Mouse (Mus musculus) left cerebral cortex, postnatal 36 days (tissue): ENCODE data around the gene Dera. TPM values are rescaled to one million over a fixed set of nuclear protein-coding genes. Genes with fewer than 3 reads are reported as not detected.
"Not testable (repeated sequence)": the region's sequence is repeated elsewhere in the genome, so short reads cannot be mapped to it uniquely, and the experiment has no call there.

ENCODE experiments used
- DNase-seq, 2 experiments: peaks; one replicate each; pipeline ENCODE4 v3.0.0; 2021 to 2022; ENCODE audit warnings: low spot score in 2 of 2, mixed read lengths in 1 of 2
- intact Hi-C: fragments of 180-260 bp; cut with DNase I; formaldehyde crosslinking; loops from one replicate; pipeline ENCODE4 v1.15.1; 2025
- total RNA-seq, 2 experiments: library from RNA; stranded (reverse); gene quantifications; 2 replicates each; pipeline ENCODE4 v1.2.3; 2021

Dera gene
- 1 to 10 TPM; 3.6 to 4.4 TPM for total RNA-seq

DNA sequence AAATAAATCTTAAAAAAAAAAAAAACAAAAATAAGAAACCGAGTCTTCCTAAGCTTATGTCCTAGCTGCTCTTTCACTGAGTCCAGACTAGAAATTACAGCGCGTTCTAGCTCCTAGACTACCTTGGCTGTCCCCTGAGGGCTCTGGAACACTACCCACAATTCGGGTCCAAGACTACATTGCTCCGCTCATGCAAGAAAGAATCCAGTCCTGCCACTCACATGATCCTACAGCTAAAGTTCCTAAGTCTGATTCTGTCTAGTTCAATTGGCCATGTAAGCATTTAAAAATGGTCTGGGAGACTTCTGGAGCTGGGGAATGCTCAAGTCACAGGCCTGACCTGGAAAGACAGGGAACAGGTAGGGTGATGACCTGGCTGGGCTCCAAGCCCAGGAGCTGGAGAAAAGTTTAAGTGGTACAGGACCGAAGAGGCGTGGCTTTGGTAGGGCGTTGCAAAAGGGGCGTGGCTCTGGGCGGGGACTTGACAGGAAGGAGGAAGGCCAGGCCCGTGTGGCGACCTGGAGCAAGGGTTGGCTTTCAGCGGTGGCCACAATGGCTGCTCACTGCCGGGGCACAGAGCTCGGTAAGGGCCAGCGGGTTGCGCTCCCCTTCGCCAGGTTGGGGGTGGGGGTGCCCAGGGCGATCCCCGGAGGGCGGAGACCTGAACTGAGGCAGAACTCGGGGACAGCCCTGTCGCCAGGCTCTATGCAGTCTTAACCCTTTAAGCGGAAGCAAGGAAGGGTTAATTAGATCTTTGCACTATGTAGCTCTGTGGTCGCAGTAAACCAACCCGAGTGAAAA lies at the start of gene Dera:
Dera (plus strand) TSS at position 491 of the 801 bp plus-strand sequence.
- peak; percentile 29 to 46 for DNase-seq

DNA sequence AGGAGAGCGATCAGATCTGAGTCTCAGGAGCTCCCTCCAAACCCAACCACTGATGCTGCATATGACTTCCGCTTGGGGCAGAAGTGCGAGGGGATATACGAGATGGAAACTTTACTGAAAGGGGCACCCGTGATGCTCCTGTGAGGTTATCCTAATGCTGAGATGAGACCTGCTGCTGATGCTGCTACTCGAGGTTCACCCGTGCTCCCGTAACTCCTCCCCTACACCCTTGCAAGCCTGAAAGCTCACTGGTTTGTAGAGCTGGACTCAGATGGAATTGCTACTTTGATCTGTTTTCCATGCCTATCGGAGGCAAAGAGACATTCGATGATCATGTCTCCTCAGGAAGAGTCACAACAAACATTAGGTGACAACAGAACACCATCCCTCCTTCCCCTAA lies 48.1 kb upstream of the Dera start:
- intact Hi-C loops: no loop called here
- no peak for DNase-seq

More for the DNA sequence above, at the start of gene Dera:
- intact Hi-C loops: no loop called here

- DNase-seq, intact Hi-C loops: not testable (repeated sequence)
Measured at GRCm38 (mm10) chr6:137708726-137709405, 45.5 kb upstream of the Dera start.

- intact Hi-C loops: loop anchor here (5.0 kb wide), 1 partner anchor 48 kb away; no protein-coding TSS in a partner anchor
- no peak for DNase-seq
Measured at GRCm38 (mm10) chr6:137710179-137711037, 43.9 kb upstream of the Dera start.

DNA sequence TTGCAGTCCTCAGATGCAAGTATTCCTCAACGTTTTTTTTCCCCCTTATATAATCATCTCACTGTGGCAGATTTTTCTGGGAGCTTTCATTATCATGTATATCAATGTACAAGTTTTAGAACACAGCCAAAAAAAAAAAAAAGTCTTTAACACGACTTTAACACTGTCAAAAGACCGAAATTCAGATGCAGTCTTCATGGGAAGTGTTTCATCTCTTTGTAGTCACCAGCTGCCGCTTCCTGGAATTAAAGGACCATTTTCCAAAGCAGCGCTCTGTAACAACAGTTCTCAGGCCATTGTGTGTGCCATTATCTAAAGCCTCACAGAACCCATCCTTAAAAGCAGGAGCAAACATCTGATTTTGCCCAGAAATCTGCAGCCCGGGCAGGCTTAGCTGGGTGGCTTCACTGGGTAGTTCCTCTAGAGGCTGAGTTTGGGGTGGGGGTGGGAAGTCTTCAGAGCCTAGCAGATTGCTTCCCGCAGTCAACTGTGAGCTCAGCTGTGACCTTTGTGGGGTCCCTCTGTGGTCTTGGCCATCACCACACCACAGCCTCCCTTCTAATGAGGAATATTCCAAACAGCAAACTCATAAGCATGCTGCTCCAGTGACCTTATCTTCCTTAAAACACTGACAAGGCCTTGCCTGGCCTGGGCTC lies 41.6 kb upstream of the Dera start:
- intact Hi-C loops: loop anchor here (5.0 kb wide), 1 partner anchor 50 kb away; no protein-coding TSS in a partner anchor
- DNase-seq: no peak

- no peak for DNase-seq
- intact Hi-C loops: loop anchor here (5.0 kb wide), 1 partner anchor 51 kb away; no protein-coding TSS in a partner anchor
Measured at GRCm38 (mm10) chr6:137713310-137713664, 41.1 kb upstream of the Dera start.

GRCm38 (mm10) chr6:137716802-137717201 lies 37.5 kb upstream of the Dera start:
- no peak for DNase-seq
- intact Hi-C loops: no loop called here

DNA sequence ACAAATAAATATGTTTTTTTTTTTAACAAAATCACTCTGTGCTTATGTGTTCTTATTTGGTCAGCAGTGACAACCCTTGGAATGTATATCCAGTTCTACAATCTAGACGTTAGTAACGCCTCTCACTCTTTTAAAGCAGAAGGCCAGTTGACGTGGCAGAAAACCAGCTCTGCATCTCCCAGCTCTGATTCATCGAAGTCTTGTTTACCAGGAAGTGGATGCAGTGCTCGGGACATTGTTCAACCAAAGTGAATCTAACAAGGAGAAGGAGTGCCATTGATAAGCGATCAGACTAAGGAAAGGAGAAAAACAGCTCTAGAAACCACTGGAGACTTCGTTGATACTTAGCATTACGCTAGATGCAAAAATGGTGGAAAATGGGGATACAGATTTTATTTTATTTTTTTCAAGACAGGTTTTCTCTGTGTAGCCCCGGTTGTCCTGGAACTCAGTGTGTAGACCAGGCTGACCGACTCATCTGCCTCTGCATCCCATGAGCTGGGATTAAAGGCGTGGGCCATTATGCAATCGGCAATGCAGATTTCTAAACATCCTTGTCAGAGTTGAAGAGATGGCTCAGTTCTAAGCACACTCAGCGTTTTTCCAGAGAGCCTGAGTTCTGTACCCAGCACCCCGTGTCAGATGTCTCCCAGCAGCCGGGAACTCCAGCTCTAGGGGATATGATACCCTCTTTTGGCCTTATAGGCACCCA lies 32.0 kb upstream of the Dera start:
- intact Hi-C loops: loop anchor here (5.0 kb wide), 2 partner anchors 75 to 515 kb away; no protein-coding TSS in a partner anchor
- DNase-seq: no peak

GRCm38 (mm10) chr6:137723898-137724297 lies 30.4 kb upstream of the Dera start:
- intact Hi-C loops: loop anchor here (1.0 to 5.0 kb wide), 3 partner anchors 77 to 517 kb away; no protein-coding TSS in a partner anchor
- DNase-seq: no peak

GRCm38 (mm10) chr6:137734460-137734845 lies 19.9 kb upstream of the Dera start:
- intact Hi-C loops: no loop called here
- no peak for DNase-seq

GRCm38 (mm10) chr6:137734846-137735609 lies 19.3 kb upstream of the Dera start, which contains the start of gene Strap:
TSS of gene Strap (plus strand) at chr6:137735078.
- peak; percentile 91 to 92 for DNase-seq
- intact Hi-C loops: no loop called here

DNA sequence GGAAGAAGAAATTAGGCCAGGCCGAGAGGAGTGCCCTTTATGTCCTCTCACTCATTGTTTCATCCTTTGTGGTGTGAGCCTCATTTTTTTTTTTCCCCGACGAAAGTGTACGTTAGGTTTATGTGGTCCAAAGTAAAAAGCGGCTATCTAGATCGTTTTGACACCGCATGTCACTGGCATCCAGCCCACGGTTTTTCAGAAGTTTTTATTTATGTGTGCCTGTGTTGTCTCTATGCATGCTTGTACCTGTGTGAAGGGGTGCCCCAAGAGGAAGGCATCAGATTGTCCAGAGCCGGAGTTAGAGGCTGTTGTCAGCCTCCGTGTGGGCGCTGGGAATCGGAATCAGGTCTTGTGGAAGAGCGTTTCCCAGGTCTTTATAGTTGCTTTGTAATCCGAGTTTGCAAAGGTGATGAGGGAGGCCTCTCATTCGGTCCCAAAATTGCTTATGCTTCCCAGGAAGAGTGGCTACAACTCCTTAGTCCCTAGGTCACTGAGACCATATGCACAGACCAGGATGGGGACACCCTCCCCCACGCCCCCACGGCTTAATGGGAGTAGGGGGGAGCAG lies 18.6 kb upstream of the Dera start:
- intact Hi-C loops: no loop called here

GRCm38 (mm10) chr6:137740972-137741371 lies 13.4 kb upstream of the Dera start:
- intact Hi-C loops: no loop called here
- no peak for DNase-seq

More for the DNA sequence above, 18.6 kb upstream of the Dera start:
- DNase-seq: no peak

GRCm38 (mm10) chr6:137744700-137745099 lies 9.6 kb upstream of the Dera start:
- intact Hi-C loops: no loop called here

DNA sequence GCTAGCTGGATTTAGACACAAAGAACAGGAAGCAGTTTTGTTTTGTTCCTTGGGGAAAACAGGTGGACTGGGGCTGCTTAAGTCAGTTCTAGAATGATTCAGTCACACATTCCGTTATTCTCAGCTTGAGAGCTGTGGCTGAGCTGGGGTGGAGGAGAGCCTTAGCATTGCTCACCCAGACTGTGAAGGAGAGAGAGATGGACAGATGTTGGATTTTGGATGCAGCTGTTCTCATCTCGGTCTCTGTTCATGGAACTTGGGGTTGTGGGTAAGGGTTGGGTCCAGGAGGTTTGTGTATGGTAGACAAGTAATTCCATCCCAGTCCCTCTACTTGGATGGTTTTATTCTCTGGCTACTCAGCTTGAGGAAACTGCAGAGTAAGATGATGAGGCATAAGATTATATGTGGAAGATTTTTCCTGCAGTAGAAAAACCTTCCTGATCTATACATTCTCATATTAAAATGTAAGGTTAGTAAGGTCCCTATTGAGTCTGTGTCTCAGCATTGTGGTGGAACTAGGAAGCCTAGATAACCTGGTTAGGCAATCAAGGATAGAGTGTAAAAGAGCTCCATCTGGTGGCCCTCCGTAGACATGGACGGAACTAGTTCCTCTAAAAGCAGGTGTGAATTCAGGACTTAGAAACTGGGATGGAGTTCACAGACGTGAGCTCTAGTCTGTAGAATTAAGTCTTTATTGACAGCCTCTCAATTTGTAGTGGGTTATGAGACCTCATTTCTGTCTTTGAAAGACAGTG lies 7.0 kb upstream of the Dera start:
- no peak for DNase-seq
- intact Hi-C loops: no loop called here

More at GRCm38 (mm10) chr6:137744700-137745099, 9.6 kb upstream of the Dera start:
- DNase-seq: no peak

GRCm38 (mm10) chr6:137751551-137752274 lies 2.6 kb upstream of the Dera start:
- intact Hi-C loops: no loop called here
- no peak for DNase-seq
